Comparison of ENCODE assay signal across 8 mouse cellular contexts in genomic region chr12:79488590-79489242, GRCm38 (mm10).
DNase-seq lines count a peak whose midpoint lies in the region; ATAC-seq lines count a peak whose summit lies in the region.

No protein-coding gene starts in this region.

- no peaks in the 10 kb centered on the region for H3K36me3 ChIP-seq in limb, embryonic 15.5 days
- no peaks in the 10 kb centered on the region for H3K36me3 ChIP-seq in kidney, embryonic 15.5 days

- H3K4me1 ChIP-seq in limb, embryonic 15.5 days, result peaks cover 15% of the 10 kb centered on the region
- no peaks in the 10 kb centered on the region for H3K4me1 ChIP-seq in kidney, embryonic 15.5 days

- H3K4me3 ChIP-seq in limb, embryonic 15.5 days, result no peak overlapping the region
- H3K4me3 ChIP-seq in kidney, embryonic 15.5 days (replicated peaks), result no peak overlapping the region

- H3K27me3 ChIP-seq in limb, embryonic 15.5 days, result no peaks in the 10 kb centered on the region
- H3K27me3 ChIP-seq in kidney, embryonic 15.5 days, result no peaks in the 10 kb centered on the region

- peak; percentile 83 for ATAC-seq in limb, embryonic 15.5 days (ENCODE audit: insufficient number of reproducible peaks, low FRiP score, low TSS enrichment, low read depth)
- no peak for ATAC-seq in kidney, embryonic 15.5 days (replicated peaks; ENCODE audit: low FRiP score)

- 48% methylated on average over 17 of the region's 17 CpGs for WGBS in limb, embryonic 15.5 days
- 81% methylated on average over 17 of the region's 17 CpGs for WGBS in kidney, embryonic 15.5 days

- no peaks in the 10 kb centered on the region for H3K9me3 ChIP-seq in limb, embryonic 15.5 days
- H3K9me3 ChIP-seq in kidney, embryonic 15.5 days (replicated peaks), result no peaks in the 10 kb centered on the region

- H3K4me2 ChIP-seq in limb, embryonic 15.5 days, result no peak overlapping the region
- H3K4me2 ChIP-seq in kidney, embryonic 15.5 days, result no peak overlapping the region

- DNase-seq in layer of hippocampus, adult 11-12 months (ENCODE audit: low spot score), result peak; percentile 33
- no peak for DNase-seq in layer of hippocampus, postnatal 25 days (ENCODE audit: extremely low spot score in 1 of 2, low spot score in 1 of 2)
- DNase-seq in adrenal gland, postnatal 10 days, result peak; percentile 41
- peak; percentile 58 to 68 for DNase-seq in heart, adult 18-20 months
- no peak for DNase-seq in cerebellum, adult 11 months
- no peak for DNase-seq in thymus, postnatal 4 days

- no peak overlapping the region for H3K9ac ChIP-seq in limb, embryonic 15.5 days
- no peak overlapping the region for H3K9ac ChIP-seq in kidney, embryonic 15.5 days

- H3K27ac ChIP-seq in limb, embryonic 15.5 days, result peak overlapping the region; percentile 90
- no peak overlapping the region for H3K27ac ChIP-seq in kidney, embryonic 15.5 days

Comparison
In these comparisons a context has a peak if more than half of its experiments do, and no peak if none do; other contexts are left out.
1. DNase-seq: peak in layer of hippocampus, adult 11-12 months (single experiment), adrenal gland, postnatal 10 days (single experiment) and heart, adult 18-20 months (2 of 2); none in layer of hippocampus, postnatal 25 days (0 of 2), cerebellum, adult 11 months (single experiment) and thymus, postnatal 4 days (single experiment).